Mouse (Mus musculus) stomach, embryonic 16.5 days (tissue): ENCODE data around the gene Rgma. TPM values are rescaled to one million over a fixed set of nuclear protein-coding genes. Genes with fewer than 3 reads are reported as not detected.

Experiments used
- ATAC-seq: fragments of 200-750 bp; cut with Nextera tagmentation; 2 replicates; pipeline ENCODE4 v1.8.0; 2017; ENCODE audit warnings: moderate number of reproducible peaks, moderate TSS enrichment; ENCODE audit not compliant: insufficient read depth, low FRiP score
- H3K27ac ChIP-seq: fragments of 300-500 bp; sonication (generic); 2 replicates; pipeline ENCODE4 v1.5.1; 2014; ENCODE audit warnings: low read length
- H3K27me3 ChIP-seq: fragments of 300-500 bp; sonication (generic); 2 replicates; pipeline ENCODE4 v1.6.1; 2014; ENCODE audit warnings: low read length, control low read depth, mixed read lengths; ENCODE audit not compliant: control insufficient read depth, insufficient read depth
- H3K36me3 ChIP-seq: fragments of 300-500 bp; sonication (generic); 2 replicates; pipeline ENCODE4 v1.6.1; 2014; ENCODE audit warnings: low read length; ENCODE audit not compliant: control insufficient read depth, insufficient read depth
- H3K4me1 ChIP-seq: fragments of 300-500 bp; sonication (generic); 2 replicates; pipeline ENCODE4 v1.6.1; 2014; ENCODE audit warnings: low read length, control low read depth, mixed read lengths; ENCODE audit not compliant: control insufficient read depth, insufficient read depth
- H3K4me2 ChIP-seq: fragments of 300-500 bp; sonication (generic); 2 replicates; pipeline ENCODE4 v1.6.1; 2014; ENCODE audit warnings: low read depth, low read length, mixed read lengths
- H3K4me3 ChIP-seq: fragments of 300-500 bp; sonication (generic); replicated peaks from 2 replicates; pipeline ENCODE4 v1.5.1; 2014; ENCODE audit warnings: mild to moderate bottlenecking, low read length
- H3K9ac ChIP-seq: fragments of 300-500 bp; sonication (generic); 2 replicates; pipeline ENCODE4 v1.6.1; 2014; ENCODE audit warnings: low read length
- H3K9me3 ChIP-seq: fragments of 300-500 bp; sonication (generic); replicated peaks from 2 replicates; pipeline ENCODE4 v1.6.1; 2016; ENCODE audit warnings: low read length, control low read depth; ENCODE audit not compliant: control insufficient read depth
- WGBS: fragments of 180-500 bp; shearing (Covaris S2); extraction: QIAGEN DNeasy Blood & Tissue Kit; methylation state at CpG from one replicate; pipeline ENCODE4 v1.1.7; 2014; 5-methylcytosine and 5-hydroxymethylcytosine counted together
- polyA plus RNA-seq: library from polyadenylated mRNA; unstranded; fragments of >200 nt; fragmentation: Nextera tagmentation; extraction: Ambion mirVana; gene quantifications from 2 replicates; pipeline ENCODE4 v1.2.1, GENCODE M21; 2015

Gene Rgma
- polyA plus RNA-seq, 1 experiment from 2014 or later, result 11.7 TPM

- WGBS, result 88% methylated on average over 3 of the region's 3 CpGs
Measured at GRCm38 (mm10) chr7:73452187-73452808, 77.0 kb downstream of the Rgma start.

GRCm38 (mm10) chr7:73454113-73454512 lies 78.8 kb downstream of the Rgma start:
- ATAC-seq, result no peak
- H3K4me3 ChIP-seq, result no peak overlapping the region

More at GRCm38 (mm10) chr7:73452187-73452808, 77.0 kb downstream of the Rgma start:
- H3K4me2 ChIP-seq, result no peak overlapping the region
- H3K36me3 ChIP-seq, result peaks cover 58% of the 10 kb centered on the region
- no peak overlapping the region for H3K27ac ChIP-seq
- no peak for ATAC-seq
- no peak overlapping the region for H3K9ac ChIP-seq
- no peaks in the 10 kb centered on the region for H3K4me1 ChIP-seq
- H3K9me3 ChIP-seq, result no peaks in the 10 kb centered on the region
- no peak overlapping the region for H3K4me3 ChIP-seq
- no peaks in the 10 kb centered on the region for H3K27me3 ChIP-seq

GRCm38 (mm10) chr7:73463546-73463945 lies 88.2 kb downstream of the Rgma start:
- H3K9me3 ChIP-seq, result no peaks in the 10 kb centered on the region
- H3K36me3 ChIP-seq, result peaks cover 47% of the 10 kb centered on the region
- no peaks in the 10 kb centered on the region for H3K4me1 ChIP-seq
- H3K4me3 ChIP-seq, result no peak overlapping the region
- H3K27ac ChIP-seq, result no peak overlapping the region
- H3K27me3 ChIP-seq, result no peaks in the 10 kb centered on the region
- ATAC-seq, result no peak
- WGBS, result 75% methylated on average over 2 of the region's 2 CpGs
- no peak overlapping the region for H3K4me2 ChIP-seq
- H3K9ac ChIP-seq, result no peak overlapping the region

More at GRCm38 (mm10) chr7:73454113-73454512, 78.8 kb downstream of the Rgma start:
- Histone ChIP-seq H3K9ac (no peak overlapping the region), H3K9me3 (no peaks in the 10 kb centered on the region), H3K27me3 (no peaks in the 10 kb centered on the region), H3K4me2 (no peak overlapping the region), H3K36me3 (peaks cover 58% of the 10 kb centered on the region), H3K4me1 (no peaks in the 10 kb centered on the region), H3K27ac (no peak overlapping the region)
- WGBS, result 95% methylated on average over 12 of the region's 12 CpGs

- no peak overlapping the region for H3K9ac ChIP-seq
- no peak overlapping the region for H3K4me2 ChIP-seq
- no peaks in the 10 kb centered on the region for H3K4me1 ChIP-seq
- H3K4me3 ChIP-seq, result no peak overlapping the region
- ATAC-seq, result no peak
- H3K27ac ChIP-seq, result no peak overlapping the region
- H3K36me3 ChIP-seq, result peaks cover 53% of the 10 kb centered on the region
- no peaks in the 10 kb centered on the region for H3K9me3 ChIP-seq
- 92% methylated on average over 3 of the region's 3 CpGs for WGBS
- no peaks in the 10 kb centered on the region for H3K27me3 ChIP-seq
Measured at GRCm38 (mm10) chr7:73467741-73468140, 92.4 kb downstream of the Rgma start.

Other genes with a start within 250 kb of the Rgma start
- 35.8 and 44.5 TPM in 2 replicates for gene Chd2, start 166.3 kb downstream of the Rgma start, polyA plus RNA-seq